Mouse (Mus musculus): ENCODE data around the gene Srgap3.

Gene Srgap3

DNA sequence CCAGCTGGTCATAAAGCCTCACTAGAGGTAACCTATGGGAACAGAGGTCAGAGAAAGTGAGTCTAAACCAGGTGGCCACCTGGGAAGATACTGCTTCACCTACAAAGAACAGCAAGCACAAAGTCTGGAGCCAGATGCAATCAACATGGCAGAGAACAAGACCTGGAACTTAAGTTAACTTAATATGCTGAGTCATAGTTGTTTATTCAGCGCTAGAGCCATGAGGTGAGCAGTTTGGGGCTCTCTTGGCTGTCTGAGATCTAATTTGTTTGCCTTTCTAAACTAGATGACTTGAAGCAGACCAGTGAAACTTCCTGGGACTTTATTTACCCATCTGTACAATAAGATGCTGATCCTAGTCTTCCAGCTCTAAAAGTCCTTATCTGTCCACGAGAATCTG is 263.0 kb downstream of the Srgap3 start:
- DNase-seq (ENCODE audit: low spot score in 2 of 2) = no peak

Data from right cerebral cortex, postnatal 10 days (tissue).